Mouse (Mus musculus) liver, adult 2 months (tissue): ENCODE results near the gene Apba2. TPM values are rescaled to one million over a fixed set of nuclear protein-coding genes. Genes with fewer than 3 reads are reported as not detected.
A peak's percentile ranks its signal among the peaks of the same experiment; 100 is the strongest.

Source experiments
- DNase-seq: peaks from one replicate; pipeline ENCODE4 v3.0.0-alpha.2; 2011; ENCODE audit warnings: low read depth, low spot score; ENCODE audit errors: extremely low read depth
- H3K27ac ChIP-seq: fragments of 200-500 bp; replicated peaks from 2 replicates; pipeline ENCODE4 v1.5.1; 2012; ENCODE audit warnings: low read depth, mild to moderate bottlenecking, control low read depth, inconsistent platforms, low read length; ENCODE audit not compliant: insufficient read depth
- H3K27me3 ChIP-seq: fragments of 200-500 bp; 2 replicates; pipeline ENCODE4 v1.6.1; 2012; ENCODE audit warnings: mild to moderate bottlenecking, moderate library complexity, low read length, inconsistent platforms; ENCODE audit not compliant: control insufficient read depth, insufficient read depth
- H3K36me3 ChIP-seq: fragments of 200-500 bp; 2 replicates; pipeline ENCODE4 v1.6.1; 2012; ENCODE audit warnings: low read length, inconsistent platforms; ENCODE audit not compliant: control insufficient read depth, insufficient read depth
- H3K4me1 ChIP-seq: fragments of 200-500 bp; 2 replicates; pipeline ENCODE4 v1.6.1; 2011; ENCODE audit warnings: low read length; ENCODE audit not compliant: control insufficient read depth, insufficient read depth
- H3K4me3 ChIP-seq: fragments of 200-500 bp; 2 replicates; pipeline ENCODE4 v1.5.1; 2011; ENCODE audit warnings: low read depth, mild to moderate bottlenecking, control low read depth, low read length, moderate library complexity; ENCODE audit not compliant: insufficient read depth
- H3K79me2 ChIP-seq: fragments of 200-500 bp; 2 replicates; pipeline ENCODE4 v1.6.1; 2012; ENCODE audit warnings: inconsistent platforms, mild to moderate bottlenecking, low read length, moderate library complexity; ENCODE audit not compliant: control insufficient read depth, insufficient read depth
- H3K9ac ChIP-seq: fragments of 200-500 bp; 2 replicates; pipeline ENCODE4 v1.6.1; 2012; ENCODE audit warnings: low read depth, mild to moderate bottlenecking, control low read depth, inconsistent platforms, low read length
- CTCF ChIP-seq: fragments of 200-500 bp; IDR thresholded peaks from 2 replicates; pipeline ENCODE4 v1.5.1; 2011; ENCODE audit warnings: low read depth, low read length, control low read depth
- POLR2A ChIP-seq: fragments of 200-500 bp; IDR thresholded peaks from 2 replicates; pipeline ENCODE4 v1.6.1; 2011; ENCODE audit warnings: low read length, control low read depth; ENCODE audit not compliant: insufficient read depth; ENCODE audit errors: extremely low read depth
- WGBS: fragments of 180-500 bp; shearing (Covaris S2); methylation state at CpG from one replicate; pipeline ENCODE4 v1.1.7; 2018; 5-methylcytosine and 5-hydroxymethylcytosine counted together
- polyA plus RNA-seq: library from polyadenylated mRNA; depleted of rRNA; stranded (reverse); fragments of >200 nt; gene quantifications from 2 replicates; pipeline ENCODE4 v1.2.3, GENCODE M21; 2012
- total RNA-seq: library from RNA; depleted of rRNA; stranded (reverse); fragments of >200 nt; gene quantifications from 2 replicates; pipeline ENCODE4 v1.2.3, GENCODE M21; 2014

The Apba2 gene
- total and polyA plus RNA-seq, 2 experiments: 0.11 TPM; not detected in 1

GRCm38 (mm10) chr7:64752133-64752532, 250.6 kb downstream of the Apba2 start:
- Histone ChIP-seq H3K36me3 (no peaks in the 10 kb centered on the region), H3K9ac (no peak overlapping the region), H3K27ac (0 out of 2 replicates have a peak overlapping the region, but pooled peaks have one; percentile 18), H3K79me2 (no peaks in the 10 kb centered on the region), H3K4me3 (no peak overlapping the region), H3K4me1 (peaks cover 21% of the 10 kb centered on the region), H3K27me3 (no peaks in the 10 kb centered on the region)
- no peak for TF ChIP-seq POLR2A
- TF ChIP-seq CTCF: no peak
- DNase-seq: peak; percentile 34
- 56% methylated on average over 7 of the region's 7 CpGs for WGBS

- Histone ChIP-seq H3K27ac (peak overlapping the region; percentile 99), H3K36me3 (no peaks in the 10 kb centered on the region), H3K4me3 (peak overlapping the region; percentile 60), H3K9ac (peak overlapping the region; percentile 79), H3K79me2 (no peaks in the 10 kb centered on the region), H3K4me1 (peaks cover 21% of the 10 kb centered on the region), H3K27me3 (no peaks in the 10 kb centered on the region)
- 13% methylated on average over 6 of the region's 6 CpGs for WGBS
- TF ChIP-seq POLR2A: 0 out of 2 replicates have a peak, but pooled peaks have one; percentile 31
- no peak for TF ChIP-seq CTCF
- DNase-seq: peak; percentile 99
These were observed 252.2 kb downstream of the Apba2 start for GRCm38 (mm10) chr7:64753678-64754077.

- peaks cover 21% of the 10 kb centered on the region for H3K4me1 ChIP-seq
- H3K36me3 ChIP-seq: no peaks in the 10 kb centered on the region
- H3K27ac ChIP-seq: peak overlapping the region; percentile 99
- H3K27me3 ChIP-seq: no peaks in the 10 kb centered on the region
- no peak overlapping the region for H3K4me3 ChIP-seq
- peak; percentile 94 for DNase-seq
- peak overlapping the region; percentile 51 for H3K9ac ChIP-seq
- 16% methylated on average over 7 of the region's 7 CpGs for WGBS
- no peaks in the 10 kb centered on the region for H3K79me2 ChIP-seq
- TF ChIP-seq POLR2A: no peak
- no peak for TF ChIP-seq CTCF
These were observed 252.7 kb downstream of the Apba2 start for GRCm38 (mm10) chr7:64754161-64754560.

- Histone ChIP-seq H3K4me3 (no peak overlapping the region), H3K79me2 (no peaks in the 10 kb centered on the region), H3K27me3 (no peaks in the 10 kb centered on the region), H3K27ac (peak overlapping the region; percentile 93), H3K36me3 (no peaks in the 10 kb centered on the region), H3K9ac (no peak overlapping the region), H3K4me1 (peaks cover 21% of the 10 kb centered on the region)
- DNase-seq: peak; percentile 97
- WGBS: 30% methylated on average over 7 of the region's 7 CpGs
- TF ChIP-seq POLR2A (no peak), CTCF (no peak)
These were observed 253.6 kb downstream of the Apba2 start for GRCm38 (mm10) chr7:64755141-64755540.

GRCm38 (mm10) chr7:64765595-64765994, 264.1 kb downstream of the Apba2 start:
- no peaks in the 10 kb centered on the region for H3K79me2 ChIP-seq
- H3K27me3 ChIP-seq: no peaks in the 10 kb centered on the region
- H3K27ac ChIP-seq: no peak overlapping the region
- DNase-seq: no peak
- H3K4me3 ChIP-seq: no peak overlapping the region
- no peaks in the 10 kb centered on the region for H3K36me3 ChIP-seq
- no peak overlapping the region for H3K9ac ChIP-seq
- WGBS: 83% methylated on average over 3 of the region's 3 CpGs
- no peaks in the 10 kb centered on the region for H3K4me1 ChIP-seq
- TF ChIP-seq CTCF (no peak), POLR2A (no peak)

- H3K4me1 ChIP-seq: no peaks in the 10 kb centered on the region
- no peak overlapping the region for H3K9ac ChIP-seq
- H3K4me3 ChIP-seq: no peak overlapping the region
- H3K36me3 ChIP-seq: no peaks in the 10 kb centered on the region
- DNase-seq: no peak
- no peak overlapping the region for H3K27ac ChIP-seq
- 77% methylated on average over 7 of the region's 7 CpGs for WGBS
- no peaks in the 10 kb centered on the region for H3K79me2 ChIP-seq
- TF ChIP-seq POLR2A (no peak), CTCF (no peak)
- H3K27me3 ChIP-seq: no peaks in the 10 kb centered on the region
These were observed 268.3 kb downstream of the Apba2 start for GRCm38 (mm10) chr7:64769768-64770167.
